Mouse (Mus musculus): ENCODE data around the gene Dennd2a.

Gene Dennd2a

DNA sequence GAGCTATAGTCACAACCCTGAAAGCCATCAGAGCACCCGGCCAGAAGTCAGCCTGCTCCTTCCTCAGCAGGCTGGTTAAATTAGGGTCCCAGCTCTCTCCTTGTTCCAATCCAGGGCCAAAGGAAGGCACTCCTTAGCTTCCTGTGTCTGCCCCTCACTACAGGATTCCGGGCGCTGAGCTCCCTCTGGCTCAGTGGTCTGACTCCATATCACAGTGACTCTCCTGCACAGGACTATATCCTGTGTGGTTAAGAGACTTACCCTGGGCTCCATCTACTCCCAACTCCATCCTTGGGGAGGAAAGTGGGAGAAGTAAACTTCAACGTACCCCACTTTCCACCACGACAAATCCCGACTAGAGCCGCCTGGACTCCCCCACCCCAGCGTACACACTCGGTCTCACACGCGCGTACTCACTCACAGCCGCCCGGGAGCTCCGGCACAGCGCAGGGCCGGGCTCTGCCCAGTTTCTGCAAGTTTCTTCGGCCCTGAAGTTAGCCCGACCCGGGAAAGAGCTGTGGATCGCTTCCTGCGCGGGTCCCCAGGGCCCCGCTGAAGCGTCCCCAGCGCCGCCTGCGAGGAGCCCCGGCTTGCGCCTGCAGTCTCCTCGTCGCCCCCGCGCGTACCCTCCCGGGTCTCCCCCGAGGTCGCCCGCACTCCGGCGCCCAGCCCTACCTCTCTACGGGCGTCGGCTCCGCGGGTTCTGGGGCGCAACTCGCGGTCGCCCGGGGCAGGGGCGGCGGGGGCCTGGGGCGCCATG lies 587 bp downstream of the Dennd2a start:
- DNase-seq (ENCODE audit: low read depth): no peak

GRCm38 (mm10) chr6:39555648-39555945 lies 2.1 kb downstream of the Dennd2a start:
- DNase-seq (ENCODE audit: low read depth): no peak

- DNase-seq (ENCODE audit: low read depth): no peak
These were observed 2.6 kb downstream of the Dennd2a start for GRCm38 (mm10) chr6:39554888-39555647.

DNA sequence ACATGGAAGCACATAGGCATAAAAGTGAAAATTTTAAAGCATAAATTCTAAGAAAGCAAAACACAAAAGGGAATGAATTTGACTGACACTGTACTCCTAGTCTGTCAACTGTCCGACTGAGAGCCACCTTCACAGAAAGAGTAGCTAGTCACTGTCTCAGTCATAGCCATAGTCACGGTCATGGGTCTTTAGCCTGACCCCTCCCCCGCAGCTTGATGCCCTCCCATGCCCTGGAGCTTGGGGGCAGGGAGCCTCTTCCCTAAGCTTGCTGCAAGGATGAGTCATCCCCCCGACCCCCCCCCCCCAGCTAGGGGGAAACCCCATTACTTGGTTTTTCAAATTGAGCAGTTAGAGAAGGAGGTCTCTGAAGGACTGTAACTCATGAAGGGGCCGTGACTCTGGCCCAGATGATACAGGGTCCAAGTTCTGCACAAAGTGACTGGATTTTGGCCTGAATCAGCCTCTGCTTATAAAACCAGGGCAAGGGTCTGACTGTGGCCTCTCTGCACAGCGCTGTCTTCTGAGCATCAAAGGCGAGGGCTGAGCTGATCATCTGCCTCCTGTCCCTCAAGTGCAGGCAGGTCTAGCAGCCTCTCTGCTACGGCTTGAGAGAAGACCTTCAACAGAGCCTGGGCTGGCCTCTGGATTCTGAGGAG lies 5.6 kb downstream of the Dennd2a start:
- no peak for DNase-seq (ENCODE audit: low read depth)

GRCm38 (mm10) chr6:39548030-39548429 lies 9.6 kb downstream of the Dennd2a start:
- no peak for DNase-seq (ENCODE audit: low read depth)

- DNase-seq (ENCODE audit: low read depth): no peak
These were observed 12.2 kb downstream of the Dennd2a start for GRCm38 (mm10) chr6:39545474-39545873.

DNA sequence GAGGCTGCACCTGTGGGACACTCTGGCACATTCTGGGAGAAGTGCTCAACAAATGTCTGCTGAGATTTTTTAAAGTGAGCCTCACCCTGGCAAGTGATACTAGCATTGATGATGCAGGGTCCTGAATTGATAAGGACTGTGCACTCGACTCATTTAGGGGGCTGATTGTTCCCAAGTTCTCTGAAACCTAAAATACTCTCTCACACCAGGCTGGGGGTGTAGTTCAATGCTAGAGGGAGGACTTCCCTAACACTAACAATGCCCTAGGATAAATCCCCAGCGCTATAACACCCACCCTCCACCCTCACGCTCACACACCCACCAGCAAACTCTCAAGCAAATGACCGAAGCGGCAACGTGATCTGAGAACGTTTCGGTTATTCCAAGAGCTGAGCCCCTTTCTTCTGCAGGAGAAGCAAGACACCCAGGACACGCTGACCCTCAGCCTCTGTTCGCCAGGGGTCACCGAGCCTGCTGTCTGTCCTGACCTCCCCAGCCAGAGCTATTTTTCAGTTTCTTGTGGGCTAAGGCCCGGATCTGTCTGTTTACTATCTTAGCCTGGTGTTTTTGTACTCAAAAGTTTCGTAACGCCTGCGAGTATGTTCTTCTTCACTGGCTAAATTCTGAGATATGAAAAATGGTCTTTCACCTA lies 13.8 kb downstream of the Dennd2a start:
- DNase-seq (ENCODE audit: low read depth): no peak

DNA sequence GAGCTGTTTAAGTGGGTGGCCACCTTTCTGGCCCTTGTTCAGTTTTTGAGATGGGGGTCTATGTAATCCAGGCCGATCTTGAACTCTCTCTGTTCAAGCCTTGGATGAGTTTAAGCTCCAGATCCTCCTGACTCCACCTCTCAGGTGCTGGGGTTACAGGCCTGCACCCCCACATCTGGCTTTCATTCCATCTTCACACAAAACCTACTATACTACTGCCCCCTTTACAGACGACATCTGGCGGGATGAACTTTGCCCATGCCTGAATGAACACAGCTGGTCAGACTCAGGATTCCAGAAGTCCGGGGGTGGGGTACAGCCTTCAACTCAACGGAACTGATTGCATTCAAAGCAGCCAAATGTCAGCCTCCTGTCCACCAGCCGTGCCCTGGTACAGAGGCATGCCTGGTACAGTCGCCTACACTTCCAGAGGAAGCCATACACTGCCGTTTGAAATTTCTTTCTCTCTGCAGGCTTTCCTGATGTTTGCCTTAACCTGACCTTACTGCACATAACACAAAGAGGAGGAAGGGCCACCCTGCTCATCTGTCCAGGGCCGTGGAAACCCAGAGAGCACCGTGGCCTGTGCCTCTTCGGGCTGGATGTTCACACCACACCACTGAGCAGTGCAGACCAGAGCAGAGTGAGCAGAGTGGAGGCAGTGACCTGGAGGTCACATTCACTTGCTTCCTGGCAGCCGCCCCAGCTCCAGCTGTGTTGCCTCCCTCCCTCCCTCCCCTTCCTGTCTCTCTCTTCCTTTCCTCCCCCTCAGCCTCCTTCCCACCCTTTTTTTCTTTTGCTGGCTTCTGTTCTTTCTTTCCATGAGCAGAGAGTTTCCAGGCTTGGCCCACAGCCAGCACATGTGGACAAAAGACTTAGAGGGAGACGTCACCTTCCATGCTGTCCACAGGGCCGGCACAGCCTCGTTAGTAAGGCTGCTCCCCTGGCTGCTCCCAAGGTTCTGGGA lies 14.8 kb downstream of the Dennd2a start:
- no peak for DNase-seq (ENCODE audit: low read depth)

GRCm38 (mm10) chr6:39540563-39540962 lies 17.1 kb downstream of the Dennd2a start:
- no peak for DNase-seq (ENCODE audit: low read depth)

GRCm38 (mm10) chr6:39539679-39540155 lies 17.9 kb downstream of the Dennd2a start:
- DNase-seq (ENCODE audit: low read depth): no peak

- DNase-seq (ENCODE audit: low read depth): no peak
These were observed 19.4 kb downstream of the Dennd2a start for GRCm38 (mm10) chr6:39538227-39538626.

- DNase-seq (ENCODE audit: low read depth): no peak
These were observed 20.4 kb downstream of the Dennd2a start for GRCm38 (mm10) chr6:39537276-39537675.

- DNase-seq (ENCODE audit: low read depth): no peak
These were observed 21.0 kb downstream of the Dennd2a start for GRCm38 (mm10) chr6:39536621-39537020.

DNA sequence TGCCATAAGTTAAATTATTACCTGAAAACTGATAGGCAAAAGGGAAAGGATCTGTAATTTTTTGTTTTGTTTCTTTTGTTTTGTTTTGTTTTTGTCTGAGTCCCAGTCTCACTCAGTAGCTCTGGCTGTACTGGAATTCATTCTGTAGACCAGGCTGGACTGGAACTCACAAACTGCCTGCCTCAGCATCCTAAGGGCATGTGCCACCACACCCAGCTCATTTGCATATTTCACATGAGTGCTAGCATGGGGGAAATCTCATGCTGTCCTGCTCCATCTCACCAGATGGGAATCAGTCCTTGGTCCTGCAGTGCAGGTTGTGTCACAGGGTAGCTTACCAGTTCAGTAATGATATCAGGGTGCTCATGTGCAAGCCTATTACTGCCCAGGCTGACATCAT lies 22.7 kb downstream of the Dennd2a start:
- no peak for DNase-seq (ENCODE audit: low read depth)

DNA sequence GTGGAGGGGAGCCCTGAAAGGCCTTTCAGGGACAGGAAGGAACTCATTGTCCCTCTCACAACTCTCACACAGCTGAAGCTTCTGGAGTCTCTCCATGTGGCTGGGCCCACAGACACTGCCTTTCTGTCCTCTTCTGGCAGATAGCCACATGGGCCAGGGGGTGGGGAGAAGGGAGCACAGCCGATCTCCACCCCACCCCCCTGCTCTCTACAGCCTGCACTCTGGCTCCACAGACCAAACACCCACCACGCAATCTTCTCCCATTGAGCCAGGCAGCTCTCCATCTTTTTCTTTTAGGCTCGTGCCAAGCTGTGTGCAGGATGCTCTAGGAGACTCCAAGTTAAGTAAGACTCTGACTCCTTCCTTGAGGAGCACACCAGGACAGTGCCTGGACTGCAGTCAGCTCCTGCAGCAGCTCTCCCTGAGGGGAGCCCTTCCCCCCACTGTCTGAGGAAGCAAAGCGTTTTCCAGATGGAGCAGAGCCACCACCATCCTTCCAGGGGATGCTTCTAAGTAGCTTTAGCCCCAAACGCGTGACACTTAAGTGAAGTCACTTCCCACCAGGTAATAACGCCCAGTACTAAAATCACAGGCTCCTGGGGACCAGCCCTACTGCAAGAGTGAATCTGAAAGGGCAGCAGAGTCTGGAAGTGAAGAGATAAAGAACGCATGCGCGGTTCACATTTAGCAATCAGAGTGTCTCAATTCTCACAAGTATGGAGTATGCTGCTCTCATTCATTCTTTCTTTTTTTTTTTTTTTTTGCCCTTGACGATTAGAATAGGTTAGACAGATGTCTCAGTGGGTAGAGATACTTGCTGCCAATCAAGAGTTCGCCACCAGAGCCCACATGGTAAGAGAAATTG lies 28.8 kb downstream of the Dennd2a start:
- DNase-seq (ENCODE audit: low read depth): no peak

GRCm38 (mm10) chr6:39527811-39528210 lies 29.9 kb downstream of the Dennd2a start:
- DNase-seq (ENCODE audit: low read depth): no peak

- no peak for DNase-seq (ENCODE audit: low read depth)
These were observed 30.3 kb downstream of the Dennd2a start for GRCm38 (mm10) chr6:39527337-39527784.

- DNase-seq (ENCODE audit: low read depth): no peak
These were observed 30.9 kb downstream of the Dennd2a start for GRCm38 (mm10) chr6:39526797-39527196.

GRCm38 (mm10) chr6:39523161-39523560 lies 34.5 kb downstream of the Dennd2a start:
- no peak for DNase-seq (ENCODE audit: low read depth)

GRCm38 (mm10) chr6:39522425-39522824 lies 35.2 kb downstream of the Dennd2a start:
- DNase-seq (ENCODE audit: low read depth): no peak

All from c-Kit-positive CD71-positive TER-119-negative erythroid progenitor cells, embryonic 14.5 days (primary cell).